Mouse (Mus musculus): Measurements from ENCODE around the gene Fam171a1.

- TF ChIP-seq CTCF (IDR thresholded peaks at IDR 0.05; ENCODE audit: low read depth) (no peak), EP300 (optimal IDR thresholded peaks at IDR 0.05) (no peak)
Observed at GRCm38 (mm10) chr2:3158682-3159412, 44.8 kb downstream of the Fam171a1 start.
